Mouse (Mus musculus) thymus, postnatal 4 days (tissue): ENCODE measurements at regions not wholly inside any gene's neighbourhood (a gene's known extent, or its start where the extent isn't known, plus 50 kb on each side); places are given as distances from the start of the nearest gene placed in this dataset.

Experiments used
- DNase-seq: peaks from one replicate; pipeline ENCODE4 v3.0.0; 2021

DNA sequence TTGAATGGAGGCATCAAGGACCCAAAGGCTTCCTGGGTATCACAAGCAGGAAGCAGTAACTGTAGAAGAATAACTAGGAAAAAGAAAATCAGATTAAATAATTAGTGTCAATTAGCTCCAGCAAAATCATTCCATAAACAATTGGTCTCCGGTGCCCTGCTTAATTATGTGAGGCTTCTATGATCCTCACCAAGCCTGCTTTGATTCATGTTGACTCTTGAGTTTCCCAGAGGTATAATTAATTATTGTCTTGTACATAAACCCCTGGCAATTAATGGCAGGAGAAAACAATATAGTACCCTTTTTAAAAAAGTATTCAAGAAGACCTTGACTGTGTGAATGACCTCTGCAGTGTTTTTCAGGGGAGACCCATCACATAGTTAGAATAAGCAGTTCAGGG lies 61.5 kb upstream of the Sp8 start:
- no peak for DNase-seq

DNA sequence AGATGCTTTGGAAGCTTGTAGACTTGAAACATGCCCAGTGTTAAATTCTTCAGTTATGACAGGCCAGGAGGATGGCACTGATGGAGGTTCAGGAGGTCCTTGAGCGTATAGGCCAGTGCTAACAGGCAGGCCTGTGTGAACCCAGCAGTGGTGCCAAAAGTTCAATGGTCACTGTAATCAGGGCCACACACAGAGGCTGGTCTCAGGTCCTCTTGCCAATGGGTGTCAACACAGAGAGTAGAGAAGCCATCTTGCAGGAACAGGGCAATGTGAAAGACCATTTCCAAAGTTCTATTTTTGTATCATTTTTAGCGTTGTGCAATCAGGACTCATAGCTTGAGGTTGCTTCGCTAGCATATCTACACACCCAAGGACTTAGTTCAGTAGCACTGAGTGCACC lies 64.2 kb upstream of the Sp8 start:
- no peak for DNase-seq

DNA sequence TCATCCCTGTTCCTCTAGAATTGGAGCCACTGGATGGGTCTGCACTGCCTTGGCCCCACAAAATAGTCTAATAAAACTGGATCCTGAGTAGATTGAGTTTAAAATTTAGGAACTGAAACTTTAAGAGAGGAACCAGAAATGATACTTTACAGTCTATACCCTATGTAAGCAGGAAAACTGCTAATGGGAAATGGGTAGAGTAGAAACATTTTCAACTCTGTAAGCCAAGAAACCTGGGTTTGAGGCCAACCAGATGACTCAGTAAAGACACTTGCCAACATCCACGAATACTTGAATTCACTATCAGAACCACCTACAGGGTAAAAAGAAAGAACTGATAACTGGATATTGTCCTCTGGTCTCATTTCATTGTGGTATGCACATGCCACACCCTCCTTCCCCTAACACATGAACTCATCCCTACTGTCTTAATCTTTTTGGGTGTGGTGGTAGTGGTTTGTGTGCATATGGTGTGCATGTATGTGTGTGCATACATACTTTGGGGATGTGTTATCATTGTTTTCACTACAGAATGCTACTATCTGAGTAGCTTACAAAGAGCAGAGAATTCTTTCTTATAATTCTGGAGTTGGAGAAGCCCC lies 70.6 kb upstream of the Sp8 start:
- DNase-seq, result no peak

DNA sequence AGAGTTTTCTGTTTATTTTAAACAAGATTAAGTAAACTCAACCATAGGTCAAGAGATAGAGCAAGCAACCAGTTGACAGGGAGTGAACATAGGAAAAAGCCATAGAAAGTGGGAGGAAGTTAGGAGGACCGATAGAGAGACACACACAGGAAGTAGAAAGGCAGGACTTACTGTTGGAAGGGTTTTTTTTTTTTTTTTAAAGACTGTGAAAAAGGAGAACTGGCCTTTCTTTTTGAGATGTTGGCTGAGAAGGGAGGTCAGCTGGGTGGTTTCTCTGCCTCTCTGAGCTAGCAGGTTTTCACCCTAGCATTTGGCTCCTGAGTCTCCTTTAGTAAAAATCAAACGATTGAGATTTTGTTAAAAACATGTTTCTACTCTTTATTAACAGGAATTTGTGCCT lies 73.3 kb upstream of the Sp8 start:
- no peak for DNase-seq

DNA sequence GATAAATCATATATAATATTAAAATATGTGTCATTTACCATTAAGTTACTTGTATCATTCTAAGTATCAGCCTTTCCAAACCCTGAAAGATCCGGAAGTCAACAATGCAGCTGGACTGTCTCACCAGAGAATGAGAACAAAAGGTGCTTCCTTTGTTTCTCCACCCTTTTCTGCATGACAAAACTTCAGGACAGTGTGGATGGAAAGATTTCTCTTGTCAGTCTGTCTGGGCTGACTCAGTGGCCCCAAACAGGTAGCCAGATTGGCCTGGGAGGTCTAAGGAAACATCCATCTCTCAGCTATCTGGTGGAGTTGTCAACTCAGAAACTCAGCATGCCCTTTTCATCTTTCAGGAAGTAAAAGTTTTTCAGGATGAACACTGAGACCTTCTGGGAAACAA lies 79.7 kb upstream of the Sp8 start:
- no peak for DNase-seq

DNA sequence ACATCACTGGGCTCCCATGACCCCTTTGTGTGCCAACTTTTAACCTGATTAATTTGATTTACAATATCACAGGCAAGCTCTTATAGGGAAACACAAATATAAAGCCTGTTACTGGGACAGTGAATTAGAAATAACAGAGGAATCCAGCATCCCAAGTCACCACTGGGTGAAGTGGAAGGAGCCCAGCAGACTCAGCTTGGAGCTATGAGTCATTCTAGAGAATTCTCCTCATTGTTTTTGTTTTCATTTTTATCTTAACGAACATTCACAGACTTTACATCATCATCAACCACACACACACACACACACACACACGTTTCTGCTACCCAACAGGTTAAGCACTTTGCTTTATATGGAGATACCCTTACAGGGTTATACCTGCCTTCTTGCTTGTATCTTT lies 92.1 kb upstream of the Sp8 start:
- no peak for DNase-seq

DNA sequence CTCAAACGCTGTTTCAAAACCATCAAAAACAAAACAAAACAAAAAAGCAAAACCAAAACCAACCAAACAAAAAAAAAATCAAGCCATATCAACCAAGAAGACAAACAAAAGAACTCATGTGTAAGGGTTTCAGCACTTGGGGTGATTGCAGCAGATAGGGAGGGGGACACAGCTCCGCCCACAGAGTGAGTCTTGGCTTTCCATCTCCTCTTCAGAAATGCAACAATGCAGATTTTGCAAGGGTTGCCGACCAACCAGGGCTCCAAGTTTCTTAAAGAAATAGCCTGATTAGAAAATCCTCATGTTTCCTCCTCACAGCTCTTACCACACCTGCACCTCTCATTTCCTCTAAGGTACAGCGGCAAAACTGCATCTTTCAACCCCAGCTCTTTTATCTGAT lies 107.0 kb upstream of the Sp8 start:
- no peak for DNase-seq

DNA sequence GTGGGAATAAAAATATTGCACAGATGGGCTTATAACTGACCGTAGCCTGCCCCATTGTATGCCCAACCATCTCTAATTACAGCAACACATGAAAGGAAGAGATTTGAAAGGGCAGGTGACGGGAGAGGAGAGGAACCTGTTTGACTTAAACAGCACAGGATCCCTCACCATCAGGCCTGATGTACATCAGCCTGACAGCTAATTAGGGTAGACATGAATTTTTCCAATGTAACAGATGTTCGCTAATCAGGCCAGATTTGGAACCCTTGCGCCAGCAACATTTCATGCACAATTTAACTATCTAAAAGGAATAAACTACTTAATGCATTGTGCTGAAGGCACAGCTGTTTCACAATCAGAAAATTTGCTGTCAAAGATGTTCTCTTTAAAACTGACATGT lies 120.2 kb upstream of the Sp8 start:
- DNase-seq, result no peak

DNA sequence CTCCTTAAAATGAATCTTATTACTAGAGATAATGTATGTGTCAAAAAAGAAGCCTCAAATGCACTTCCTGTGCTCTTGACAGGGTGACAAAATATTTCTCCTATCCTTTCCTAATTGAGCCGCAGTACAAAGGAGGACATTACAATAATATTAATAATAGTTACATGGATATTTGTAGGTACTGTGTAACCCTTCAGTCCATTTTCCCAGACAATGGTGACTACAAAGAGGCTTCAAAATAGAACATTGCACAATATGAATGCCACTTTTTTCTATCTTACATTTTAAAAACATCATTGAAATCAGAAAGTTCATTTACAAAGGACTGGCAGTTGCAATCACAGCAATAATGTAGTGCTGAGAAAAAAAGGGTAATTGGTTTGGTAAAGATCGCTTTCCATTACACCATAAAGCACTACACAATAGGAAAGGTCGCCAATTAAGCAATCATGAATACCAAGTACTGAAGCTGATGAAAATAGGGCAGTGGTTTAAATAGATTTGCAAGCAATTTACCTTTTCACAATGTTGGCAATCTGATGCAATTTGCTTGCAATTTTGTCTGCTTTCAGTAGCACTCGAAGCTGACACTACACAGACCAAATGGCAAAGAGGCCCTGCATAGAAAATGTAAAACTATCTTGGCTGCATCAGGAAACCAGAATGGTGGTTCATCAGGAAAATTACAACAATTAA lies 126.1 kb upstream of the Sp8 start:
- DNase-seq, result no peak

DNA sequence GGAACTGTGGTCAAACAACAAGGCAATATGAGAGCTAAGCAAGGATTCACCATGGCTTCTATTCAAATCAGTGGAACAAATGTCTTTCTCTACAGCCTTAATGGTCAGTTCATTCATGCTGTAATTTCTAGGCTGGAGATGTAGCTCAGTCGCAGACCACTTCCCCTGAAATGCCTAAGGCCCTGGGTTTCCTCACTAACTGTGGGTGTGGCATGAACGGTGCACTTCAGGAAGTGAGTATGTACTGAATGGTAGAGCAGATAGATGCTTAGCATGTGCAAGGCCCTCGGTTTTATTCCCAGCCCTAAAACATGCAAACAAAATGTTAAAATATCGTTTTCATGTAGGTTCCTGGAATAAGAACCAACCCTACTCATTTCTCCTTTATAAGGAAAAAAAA lies 129.3 kb upstream of the Sp8 start:
- DNase-seq, result no peak

DNA sequence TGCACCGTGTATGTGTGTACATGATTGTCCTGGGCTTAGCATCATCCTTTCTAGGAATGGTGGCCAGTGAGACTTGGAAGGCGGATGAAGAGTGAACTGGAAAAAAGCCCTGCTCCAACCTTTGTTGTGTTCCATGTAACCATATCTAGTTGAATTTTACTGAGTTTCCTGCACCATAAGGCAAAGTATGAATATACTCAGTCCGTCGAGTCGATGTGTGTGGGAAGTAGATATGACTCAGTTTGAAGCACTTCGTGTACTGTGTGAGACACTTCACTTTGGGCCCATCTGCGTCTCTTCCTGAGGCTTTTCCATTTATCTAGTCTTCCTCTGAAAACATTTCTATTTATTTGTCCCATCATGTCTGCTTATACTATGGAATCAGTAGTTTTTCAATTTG lies 139.5 kb upstream of the Sp8 start:
- DNase-seq, result no peak

DNA sequence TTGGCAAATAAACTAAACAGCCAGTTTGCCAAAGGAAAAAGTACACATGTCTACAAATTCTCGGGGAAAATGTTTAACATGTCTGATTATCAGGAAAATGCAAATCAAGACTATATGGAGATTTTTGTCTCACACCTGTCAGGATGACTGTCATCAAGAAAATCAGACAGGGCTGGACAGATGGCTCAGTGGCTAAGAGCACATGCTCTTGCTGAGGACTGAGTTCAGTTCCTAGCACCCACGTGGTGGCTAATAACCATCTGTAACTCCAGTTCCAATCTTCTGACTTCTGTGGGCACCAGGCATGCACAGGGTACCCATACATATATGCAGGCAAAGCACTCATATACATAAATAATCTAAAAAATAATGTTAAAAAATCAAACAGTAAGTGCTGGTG lies 141.3 kb upstream of the Sp8 start:
- DNase-seq, result no peak

DNA sequence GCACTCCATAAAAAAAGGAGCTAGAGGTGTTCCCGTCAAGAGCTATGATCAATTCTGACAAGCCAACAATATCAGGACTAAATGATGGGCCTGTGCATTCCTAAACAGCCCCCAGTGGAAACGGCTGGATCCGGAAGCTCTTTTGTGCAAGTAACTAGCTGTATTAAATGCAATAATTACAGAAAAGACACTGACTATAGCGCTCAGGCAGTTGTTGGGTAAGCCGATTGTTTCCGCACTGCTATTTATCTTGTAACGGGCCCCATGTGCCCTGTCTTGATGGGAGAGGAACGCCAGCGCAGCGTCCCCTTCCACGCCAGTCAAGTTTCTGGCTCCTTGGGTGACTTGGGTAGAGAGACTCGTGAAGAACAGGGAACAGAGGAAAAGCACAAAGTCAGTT lies 142.4 kb upstream of the Sp8 start:
- no peak for DNase-seq

DNA sequence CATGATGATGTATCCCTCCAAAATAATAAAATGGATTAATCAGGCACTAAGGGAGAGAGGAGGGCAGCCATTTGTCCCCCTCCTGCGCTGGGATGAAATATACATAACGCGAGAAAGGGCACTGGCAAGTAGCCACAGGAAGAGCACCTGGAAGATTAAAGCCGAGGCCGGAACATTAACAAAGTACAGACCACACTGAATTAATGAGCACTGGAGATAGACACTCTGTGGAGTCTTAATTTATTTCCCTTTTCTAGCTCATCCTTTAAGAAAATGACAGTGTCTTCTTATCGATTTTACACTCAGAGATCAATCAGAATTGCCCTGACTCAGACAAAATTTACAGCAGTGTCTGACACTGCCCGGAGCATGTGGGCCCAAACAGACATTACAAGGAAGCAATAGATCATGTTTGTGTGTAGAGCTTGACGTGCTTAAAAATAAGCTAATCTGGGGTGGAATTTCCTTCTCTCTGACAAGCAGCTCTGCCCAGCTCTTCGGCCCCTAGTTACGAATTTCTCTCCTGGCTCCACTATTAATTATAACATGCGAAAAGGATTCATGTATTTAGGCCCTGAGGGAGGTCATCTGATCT lies 143.0 kb upstream of the Sp8 start:
- no peak for DNase-seq

DNA sequence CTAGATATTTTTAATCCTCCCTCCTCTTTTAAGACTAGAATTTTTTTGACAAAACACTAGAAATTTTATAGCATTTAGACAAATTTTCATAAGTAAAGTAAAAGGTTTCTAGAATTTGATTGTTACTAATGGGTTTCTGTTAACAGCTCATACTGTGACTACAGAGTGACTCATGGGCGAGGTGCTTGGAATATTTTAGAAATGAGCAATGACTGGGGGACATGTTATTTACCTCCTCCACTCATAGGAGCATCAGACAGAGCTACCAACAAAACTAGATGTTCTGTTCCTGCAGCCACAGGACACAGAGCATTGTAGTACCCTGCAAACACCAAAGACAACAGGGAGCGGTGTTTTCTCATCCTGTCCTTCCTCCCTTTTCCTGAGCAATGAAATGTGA lies 144.3 kb upstream of the Sp8 start:
- no peak for DNase-seq

DNA sequence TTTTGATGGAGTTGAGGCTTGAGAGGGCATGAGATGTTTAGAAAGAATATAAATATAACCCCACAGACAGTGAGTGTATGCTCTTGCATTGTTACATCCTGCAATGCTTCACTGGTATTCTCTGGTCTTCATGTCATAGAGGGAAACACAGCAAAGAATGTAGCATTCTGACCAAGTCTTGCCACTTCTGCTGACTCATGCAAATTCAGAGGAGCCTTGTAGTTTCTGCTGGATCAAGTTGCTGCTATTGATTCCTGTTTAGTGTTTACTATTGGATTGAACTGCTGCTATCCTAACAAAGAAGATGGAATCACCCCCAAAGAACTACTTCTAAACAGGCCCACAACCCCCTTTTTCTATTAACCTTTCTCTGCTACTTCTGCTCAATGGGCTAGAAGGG lies 148.0 kb upstream of the Sp8 start:
- DNase-seq, result no peak

DNA sequence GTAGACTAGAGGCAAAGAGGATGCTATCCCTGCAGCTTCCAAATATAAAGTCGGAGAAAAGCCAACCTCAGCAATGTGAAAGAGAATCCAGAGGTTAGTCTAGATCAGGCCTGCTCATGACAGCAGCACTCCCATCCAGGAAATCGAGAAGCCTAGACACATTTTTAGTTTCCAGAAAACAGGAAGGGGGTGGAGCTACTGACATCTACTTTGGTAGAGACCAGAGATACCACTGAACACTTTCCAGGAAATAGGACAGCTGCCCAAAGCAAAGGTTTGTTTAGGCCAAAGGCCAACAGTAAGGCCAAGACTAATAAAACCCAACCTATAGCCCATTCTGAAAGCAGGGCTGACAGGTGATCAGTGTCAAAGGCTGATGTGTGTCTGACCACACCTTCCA lies 151.4 kb upstream of the Sp8 start:
- DNase-seq, result no peak

DNA sequence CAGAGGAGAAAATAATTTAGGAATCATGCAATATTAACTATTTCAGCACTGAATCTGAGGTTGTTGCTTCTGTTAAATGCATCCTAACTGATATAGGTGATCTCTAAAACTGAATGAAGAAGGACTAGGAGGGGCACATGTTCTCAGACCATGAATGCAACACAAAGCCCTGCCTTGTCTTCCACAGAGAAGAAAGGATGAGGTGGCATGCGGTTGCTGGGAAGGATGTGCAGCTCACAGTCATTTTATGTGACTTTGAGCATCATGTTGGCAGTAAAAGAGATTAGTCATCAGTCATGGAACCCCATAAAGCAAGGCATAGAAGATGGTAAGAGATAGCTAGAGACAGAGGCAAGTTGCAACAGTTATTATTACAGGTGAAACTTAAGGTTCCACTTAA lies 163.2 kb upstream of the Sp8 start:
- DNase-seq, result no peak

DNA sequence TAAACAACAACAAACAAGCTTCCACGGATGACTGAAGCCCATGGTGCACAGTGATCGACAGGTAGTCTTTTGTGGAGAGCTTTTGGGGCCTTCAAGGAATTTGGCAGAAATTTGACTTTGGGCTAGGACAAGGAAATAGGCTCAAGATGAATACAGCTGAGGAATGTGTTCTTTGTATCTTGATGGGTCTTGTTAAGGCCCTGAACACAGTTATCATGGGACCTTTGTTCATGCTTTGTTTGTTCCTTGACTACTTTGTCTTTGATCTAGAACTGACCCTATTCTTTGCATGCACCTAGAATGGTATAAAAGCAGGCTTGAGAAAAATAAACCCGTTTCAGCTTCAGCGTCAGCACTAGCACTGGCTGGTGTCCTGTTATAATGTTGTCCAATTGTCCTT lies 168.1 kb upstream of the Sp8 start:
- no peak for DNase-seq

DNA sequence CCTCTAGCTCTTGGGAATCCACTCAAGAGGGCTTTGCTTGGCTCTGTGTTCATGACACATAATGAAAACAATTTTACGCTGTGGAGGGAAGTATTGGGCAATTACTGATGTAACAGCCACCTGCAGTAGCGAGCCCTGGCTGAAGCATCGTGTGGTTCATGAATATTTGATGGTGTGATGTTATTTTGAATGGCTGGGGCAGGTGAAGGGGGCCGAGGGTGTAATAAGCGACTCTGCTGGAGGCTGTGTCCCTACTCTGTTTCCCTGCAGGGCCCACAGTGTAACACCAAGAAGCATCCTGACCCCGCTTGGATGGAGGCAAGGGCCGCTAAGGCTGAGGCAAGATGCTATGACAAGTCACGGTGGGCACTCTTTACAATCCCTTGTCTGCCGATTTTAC lies 184.6 kb upstream of the Sp8 start:
- DNase-seq, result no peak

DNA sequence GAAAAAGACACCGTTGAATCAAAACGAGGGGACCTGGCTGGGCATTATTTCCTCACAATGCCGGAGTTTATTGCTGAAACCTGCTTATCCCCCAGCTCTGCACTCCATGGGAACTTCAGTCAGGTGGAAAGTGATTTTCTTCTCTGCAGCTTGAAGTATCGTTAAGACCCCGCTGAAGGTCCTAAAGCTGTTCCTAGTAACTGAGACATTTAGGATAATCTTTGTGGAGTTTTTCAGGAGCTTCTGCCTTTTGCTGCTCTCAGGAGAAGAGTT lies 185.0 kb upstream of the Sp8 start:
- no peak for DNase-seq

DNA sequence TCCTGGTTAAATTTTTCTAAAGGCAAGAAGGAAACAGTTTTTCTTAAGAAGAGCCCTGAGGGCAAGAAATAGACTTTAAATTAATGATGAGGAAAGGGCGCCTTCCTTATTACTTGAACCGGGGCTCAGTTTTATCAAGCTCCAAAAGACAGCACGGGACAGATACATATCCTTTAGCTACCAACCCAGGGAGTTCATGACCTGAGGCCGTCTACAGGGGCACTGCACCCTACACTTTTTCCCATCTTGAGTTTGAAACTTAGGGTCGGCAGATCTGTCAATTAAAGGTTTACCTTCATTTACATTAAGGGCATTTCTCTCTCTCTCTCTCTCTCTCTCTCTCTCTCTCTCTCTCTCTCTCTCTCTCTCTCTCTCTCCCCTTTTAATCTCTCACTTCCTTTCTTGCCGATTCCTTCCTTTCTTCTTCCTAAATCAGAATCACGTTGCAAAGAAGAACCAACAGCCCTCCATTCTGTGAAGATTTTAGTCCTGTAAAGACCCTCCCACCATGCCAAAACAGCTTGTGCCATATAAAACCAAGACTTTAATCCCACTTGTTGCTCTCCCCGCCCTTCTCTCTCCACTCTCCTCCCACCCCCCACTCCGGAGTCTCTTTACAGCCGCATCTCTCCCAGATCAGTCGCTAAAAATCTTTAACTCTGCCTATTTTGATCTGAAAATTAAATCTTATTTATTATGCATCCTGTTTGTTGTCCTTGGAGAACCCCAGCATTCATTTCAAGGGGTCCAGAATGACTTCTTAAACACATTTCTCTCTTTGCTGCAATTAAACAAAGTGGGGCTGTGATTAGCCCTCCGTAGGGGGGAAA lies 185.5 kb upstream of the Sp8 start:
- no peak for DNase-seq

DNA sequence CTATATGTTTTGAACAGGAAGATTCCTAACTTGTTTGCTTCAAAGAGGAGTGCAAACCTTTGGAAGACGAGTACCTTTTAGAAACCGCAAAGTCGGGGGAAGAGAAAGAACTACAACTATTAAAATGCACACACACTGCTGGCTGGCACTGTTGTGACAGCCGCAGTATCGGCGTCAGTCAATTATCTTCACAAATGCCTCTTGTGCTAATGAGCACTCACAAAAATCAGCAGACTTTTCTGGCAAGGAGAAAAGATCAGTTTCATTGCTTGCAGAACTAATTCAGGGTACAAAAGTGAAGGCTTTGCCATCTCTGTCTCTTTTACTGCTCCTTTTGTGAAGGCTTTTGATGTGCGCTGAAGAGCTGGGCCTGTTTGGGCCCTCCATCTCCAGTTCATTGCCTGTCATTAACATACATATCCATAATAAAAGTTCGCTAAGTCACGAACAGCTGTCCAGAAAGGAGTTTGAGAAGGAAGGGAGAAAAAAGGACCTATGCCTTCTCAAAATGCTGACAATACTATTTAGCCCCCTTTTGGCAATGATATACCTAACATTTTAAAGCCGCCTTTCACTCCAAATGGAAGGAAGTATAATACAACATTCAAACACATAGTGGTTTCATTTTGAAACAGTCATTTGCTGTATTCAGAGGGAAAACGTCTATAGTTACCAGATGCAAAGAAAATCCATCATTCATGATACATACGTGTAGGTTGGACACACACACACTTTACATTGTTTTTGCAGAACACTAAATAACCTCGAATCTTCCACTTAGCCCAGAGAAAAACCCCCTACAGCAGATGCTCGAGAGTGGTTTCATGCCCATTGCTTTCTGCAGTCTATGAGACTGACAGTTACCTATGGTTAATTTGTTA lies 186.6 kb upstream of the Sp8 start:
- DNase-seq, result no peak
